Comparison of ENCODE assay signal across 8 mouse cellular contexts in genomic region chr2:32152367-32153034, GRCm38 (mm10). TPM values are rescaled to one million over a fixed set of nuclear protein-coding genes. Genes with fewer than 3 reads are reported as not detected.
DNase-seq lines count a peak whose midpoint lies in the region; ATAC-seq and TF ChIP-seq lines count a peak whose summit lies in the region.

No protein-coding gene starts in this region.

- H3K27ac ChIP-seq in kidney, postnatal 0 days: peak overlapping the region; percentile 99
- peak overlapping the region; percentile 100 for H3K27ac ChIP-seq in embryonic facial prominence, embryonic 10.5 days (replicated peaks)
- peak overlapping the region; percentile 99 for H3K27ac ChIP-seq in midbrain, postnatal 0 days (ENCODE audit: low read depth, low read length)

- TF ChIP-seq CTCF in kidney, postnatal 0 days (IDR thresholded peaks at IDR 0.05; ENCODE audit: low read depth): no peak
- TF ChIP-seq CTCF in midbrain, postnatal 0 days (IDR thresholded peaks at IDR 0.05): no peak

- H3K27me3 ChIP-seq in kidney, postnatal 0 days (ENCODE audit: insufficient read depth, low read length): no peaks in the 10 kb centered on the region
- no peaks in the 10 kb centered on the region for H3K27me3 ChIP-seq in embryonic facial prominence, embryonic 10.5 days (replicated peaks; ENCODE audit: low read depth, poor library complexity, severe bottlenecking)
- no peaks in the 10 kb centered on the region for H3K27me3 ChIP-seq in midbrain, postnatal 0 days (ENCODE audit: insufficient read depth, low read length)

- peak overlapping the region; percentile 98 for H3K9ac ChIP-seq in kidney, postnatal 0 days (ENCODE audit: low read depth, low read length)
- peak overlapping the region; percentile 97 for H3K9ac ChIP-seq in midbrain, postnatal 0 days (replicated peaks; ENCODE audit: low read length, poor library complexity, severe bottlenecking)

- WGBS in kidney, postnatal 0 days: 8% methylated on average over 12 of the region's 12 CpGs
- 24% methylated on average over 12 of the region's 12 CpGs for WGBS in embryonic facial prominence, embryonic 10.5 days
- WGBS in midbrain, postnatal 0 days: 7% methylated on average over 12 of the region's 12 CpGs

- H3K4me3 ChIP-seq in kidney, postnatal 0 days (replicated peaks; ENCODE audit: low read depth, low read length): peak overlapping the region; percentile 81
- peak overlapping the region; percentile 96 for H3K4me3 ChIP-seq in embryonic facial prominence, embryonic 10.5 days
- H3K4me3 ChIP-seq in midbrain, postnatal 0 days (ENCODE audit: low read depth, low read length): peak overlapping the region; percentile 77

- peaks cover 49% of the 10 kb centered on the region for H3K4me1 ChIP-seq in kidney, postnatal 0 days (replicated peaks; ENCODE audit: insufficient read depth, low read length)
- peaks cover 66% of the 10 kb centered on the region for H3K4me1 ChIP-seq in embryonic facial prominence, embryonic 10.5 days
- H3K4me1 ChIP-seq in midbrain, postnatal 0 days (ENCODE audit: insufficient read depth, low read length): peaks cover 28% of the 10 kb centered on the region

- ATAC-seq in kidney, postnatal 0 days (replicated peaks; ENCODE audit: low FRiP score, low read depth): no peak
- ATAC-seq in inflammation-experienced regulatory T-cells, adult 6 months: peak; percentile 47
- no peak for ATAC-seq in midbrain, postnatal 0 days (ENCODE audit: low FRiP score)

- peak overlapping the region; percentile 68 for H3K4me2 ChIP-seq in kidney, postnatal 0 days (ENCODE audit: low read length)
- peak overlapping the region; percentile 92 for H3K4me2 ChIP-seq in midbrain, postnatal 0 days (ENCODE audit: low read depth, low read length, poor library complexity, severe bottlenecking)

- DNase-seq in kidney, postnatal 0 days (ENCODE audit: low spot score): no peak
- no peak for DNase-seq in kidney, postnatal 4 days
- no peak for DNase-seq in embryonic facial prominence, embryonic 10.5 days (ENCODE audit: low spot score)
- DNase-seq in midbrain, postnatal 0 days (ENCODE audit: low spot score): no peak
- no peak for DNase-seq in right cerebral cortex, postnatal 25 days
- DNase-seq in embryo, embryonic 11 days: no peak
- no peak for DNase-seq in urinary bladder, postnatal 4 days (ENCODE audit: low spot score in 2 of 2)

- H3K36me3 ChIP-seq in kidney, postnatal 0 days (ENCODE audit: insufficient read depth, low read length): no peaks in the 10 kb centered on the region
- no peaks in the 10 kb centered on the region; the same call in 1 of the 2 replicates for H3K36me3 ChIP-seq in embryonic facial prominence, embryonic 10.5 days (replicated peaks)
- H3K36me3 ChIP-seq in midbrain, postnatal 0 days (ENCODE audit: insufficient read depth, low read length): no peaks in the 10 kb centered on the region

- H3K9me3 ChIP-seq in kidney, postnatal 0 days (replicated peaks; ENCODE audit: low read length): no peaks in the 10 kb centered on the region
- no peaks in the 10 kb centered on the region for H3K9me3 ChIP-seq in embryonic facial prominence, embryonic 10.5 days
- no peaks in the 10 kb centered on the region for H3K9me3 ChIP-seq in midbrain, postnatal 0 days (ENCODE audit: low read length)

RNA-seq across cellular contexts. Expression of gene Prrc2b, which starts 1.6 kb away (rescaled TPM):
- polyA plus RNA-seq in kidney, postnatal 0 days (2015; fragmentation: Nextera tagmentation; extraction: Ambion mirVana): 31.4 and 33.8 TPM in 2 replicates
- 60.0 and 69.9 TPM in 2 replicates for polyA plus RNA-seq in embryonic facial prominence, embryonic 10.5 days (2016; fragmentation: Nextera tagmentation; extraction: Ambion mirVana)
- 10 to 100 TPM; 33.6 to 40.3 (median 35.2) TPM for polyA plus RNA-seq in inflammation-experienced regulatory T-cells, adult 6 months (2017; shearing (Covaris generic))
- total RNA-seq in midbrain, postnatal 0 days (2014; rRNA removed): 164 and 215 TPM in 2 replicates
- polyA plus RNA-seq in midbrain, postnatal 0 days (2015; fragmentation: Nextera tagmentation; extraction: Ambion mirVana): 51.5 and 65.9 TPM in 2 replicates

RNA-seq across cellular contexts. Expression of gene Plpp7, which starts 57.2 kb away (rescaled TPM):
- polyA plus RNA-seq in kidney, postnatal 0 days (2015; fragmentation: Nextera tagmentation; extraction: Ambion mirVana): 4.5 and 4.7 TPM in 2 replicates
- 4.7 and 5.7 TPM in 2 replicates for polyA plus RNA-seq in embryonic facial prominence, embryonic 10.5 days (2016; fragmentation: Nextera tagmentation; extraction: Ambion mirVana)
- polyA plus RNA-seq in inflammation-experienced regulatory T-cells, adult 6 months (2017; shearing (Covaris generic)): not detected
- 31.2 and 47.0 TPM in 2 replicates for total RNA-seq in midbrain, postnatal 0 days (2014; rRNA removed)
- 24.9 and 29.0 TPM in 2 replicates for polyA plus RNA-seq in midbrain, postnatal 0 days (2015; fragmentation: Nextera tagmentation; extraction: Ambion mirVana)
